Mouse (Mus musculus) MN1 (cell line): ENCODE data around the gene Ccr9.

Experiments used
- DNase-seq: peaks from one replicate; pipeline ENCODE4 v3.0.0-alpha.2; 2016; ENCODE audit warnings: low spot score

The Ccr9 gene

DNA sequence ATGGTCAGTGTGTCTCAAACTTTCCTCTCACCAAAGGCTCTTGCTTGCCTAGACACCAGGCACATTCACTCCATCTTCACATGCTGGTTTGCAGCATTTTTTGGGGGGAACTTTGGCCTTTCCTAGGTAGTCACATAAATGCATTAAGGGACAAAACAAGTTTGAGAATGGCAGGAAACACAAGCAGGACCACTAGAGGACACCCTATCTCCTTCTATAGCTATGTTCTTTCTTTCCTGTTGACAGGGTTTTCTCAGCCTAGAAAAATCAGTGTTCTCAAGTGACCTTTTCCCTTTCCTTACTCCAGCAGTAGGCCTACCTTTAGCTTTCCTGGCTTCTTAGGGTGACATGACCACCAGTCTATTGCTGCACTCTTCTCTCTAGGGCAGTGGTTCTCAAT, 124.7 kb downstream of the Ccr9 start:
- DNase-seq = no peak

DNA sequence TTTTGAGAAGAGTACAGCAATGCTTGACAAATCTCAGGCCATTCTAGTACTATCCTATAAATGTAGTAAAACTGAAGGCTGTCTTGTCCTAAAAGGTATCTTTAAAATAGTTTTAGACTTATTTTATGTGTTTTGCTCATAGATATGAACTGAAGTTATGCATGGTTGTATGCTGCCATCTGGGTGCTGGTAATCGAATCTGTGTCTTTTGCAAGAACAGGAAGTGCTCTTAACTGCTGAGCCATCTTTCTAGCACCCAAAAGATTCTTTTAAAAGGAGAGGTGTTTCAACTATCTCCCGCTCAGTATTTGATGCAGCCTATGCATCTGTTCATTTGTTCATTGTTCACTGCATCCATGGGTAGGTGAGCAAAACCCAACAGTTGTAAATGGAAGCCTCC, 127.0 kb downstream of the Ccr9 start:
- no peak for DNase-seq

DNA sequence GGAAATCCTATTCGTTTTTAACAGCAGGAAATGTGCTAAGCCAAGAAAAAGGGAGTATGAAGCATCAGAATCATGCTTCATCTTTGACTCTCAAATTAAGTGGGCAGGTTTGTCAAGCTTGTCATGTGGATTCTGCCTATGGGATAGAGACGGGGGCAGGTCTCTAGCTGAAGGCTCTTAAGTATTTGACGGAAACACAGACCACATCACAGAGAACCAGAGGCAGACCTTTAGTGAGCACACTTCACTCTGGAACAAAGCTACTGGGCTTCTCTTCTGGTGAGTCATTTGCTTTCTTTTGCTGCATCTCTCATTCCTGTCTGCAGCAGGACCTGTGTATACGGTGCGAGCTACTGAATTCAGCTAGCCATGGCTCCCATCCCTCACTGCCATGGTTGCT, 128.0 kb downstream of the Ccr9 start, which contains the start of gene Cxcr6:
Cxcr6 (plus strand) TSS at position 209 of the 400 bp plus-strand sequence.
- no peak for DNase-seq

DNA sequence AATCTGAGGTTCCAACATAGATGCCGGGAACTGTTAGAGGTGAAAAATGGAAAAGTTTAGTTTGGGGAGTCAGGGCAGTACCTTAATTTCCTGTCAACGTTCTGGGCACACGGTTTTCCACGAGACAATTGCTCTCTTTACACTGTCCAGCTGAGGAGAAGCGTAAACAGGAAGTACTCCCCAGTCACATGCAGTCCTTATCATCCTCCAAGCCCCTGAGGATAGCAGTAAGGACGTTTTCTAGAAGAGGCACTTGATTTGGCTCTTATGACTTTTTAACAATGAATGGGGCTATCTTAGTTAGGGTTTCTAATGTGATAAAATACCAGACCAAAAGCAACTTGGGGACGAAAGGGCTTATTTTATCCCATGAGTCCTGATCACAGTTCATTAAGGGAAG, 130.3 kb downstream of the Ccr9 start:
- no peak for DNase-seq

DNA sequence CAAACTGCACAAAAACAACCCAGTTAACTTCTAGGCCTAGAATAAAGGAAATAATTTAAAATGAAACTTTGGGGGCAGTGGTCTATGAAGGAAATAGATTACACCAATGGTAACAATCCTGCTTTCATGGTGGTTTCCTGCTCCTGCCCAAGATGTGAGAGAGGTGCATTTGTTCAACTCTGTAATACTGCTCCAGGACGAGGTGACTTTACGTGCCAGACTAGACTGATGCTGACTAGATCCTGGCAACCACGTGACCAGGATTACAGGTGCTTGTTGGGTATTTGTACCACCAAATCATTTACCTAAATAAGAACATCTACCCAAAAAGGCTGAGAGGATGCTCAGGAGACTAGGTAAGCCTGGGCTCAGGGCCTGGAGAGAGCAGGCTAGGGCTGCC, 133.6 kb downstream of the Ccr9 start:
- no peak for DNase-seq

DNA sequence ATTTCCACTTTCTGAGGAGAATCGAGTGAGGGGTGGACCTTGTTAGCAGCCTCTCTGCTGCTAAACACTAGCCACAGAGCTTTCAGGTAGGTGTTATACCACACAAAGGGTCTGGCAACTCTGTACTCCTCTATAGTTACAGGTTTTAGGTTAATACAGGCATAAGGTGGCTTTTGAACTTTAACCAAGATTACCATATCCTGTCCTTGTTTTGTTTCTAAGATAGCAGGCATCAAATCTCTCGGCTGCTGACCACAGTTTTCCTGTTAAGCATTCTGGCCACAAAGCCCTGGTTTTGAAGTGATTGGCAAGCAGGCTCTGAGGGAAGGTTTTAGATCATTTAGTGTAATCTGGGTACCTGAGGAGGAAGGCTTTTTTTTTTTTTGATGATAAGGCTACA, 136.1 kb downstream of the Ccr9 start:
- no peak for DNase-seq

DNA sequence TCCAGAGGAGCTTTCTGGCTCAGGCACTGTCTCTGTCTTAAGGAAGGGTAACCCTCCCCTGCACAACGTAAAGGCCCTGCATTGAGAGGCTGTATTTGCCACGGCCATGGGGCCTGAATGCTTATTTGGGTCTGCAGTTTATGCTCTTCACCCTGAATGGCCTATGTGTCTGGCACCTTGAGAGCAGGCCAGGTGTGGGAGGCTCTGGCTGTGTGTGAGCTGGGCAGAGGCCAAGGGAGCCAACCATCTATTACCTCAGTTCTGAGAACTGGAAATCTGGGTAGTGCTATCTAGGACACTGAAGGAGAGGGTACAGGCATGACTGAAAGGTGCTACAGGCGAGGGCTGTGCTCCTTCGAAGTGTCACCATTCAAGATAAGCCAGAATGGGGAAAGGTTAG, 136.6 kb downstream of the Ccr9 start:
- no peak for DNase-seq

DNA sequence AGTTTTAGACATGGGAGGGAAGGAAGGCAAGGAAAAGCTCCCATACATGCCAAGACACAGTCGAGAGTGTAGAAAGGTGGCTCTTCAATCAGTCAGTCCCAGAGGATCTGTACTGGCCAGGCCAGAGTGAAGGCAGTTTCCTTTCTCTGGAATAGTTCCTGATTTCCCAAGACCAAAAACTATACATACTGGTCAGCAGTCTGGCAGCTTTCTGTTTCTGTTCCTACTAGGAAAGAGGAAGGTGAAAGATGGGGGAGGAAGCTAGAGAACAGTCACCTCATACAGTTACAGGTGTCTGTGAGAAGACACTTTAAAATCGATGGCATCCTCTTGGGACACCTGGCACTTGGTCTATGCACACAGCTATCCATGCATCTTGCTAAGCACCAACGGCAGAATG, 137.2 kb downstream of the Ccr9 start:
- DNase-seq = no peak

DNA sequence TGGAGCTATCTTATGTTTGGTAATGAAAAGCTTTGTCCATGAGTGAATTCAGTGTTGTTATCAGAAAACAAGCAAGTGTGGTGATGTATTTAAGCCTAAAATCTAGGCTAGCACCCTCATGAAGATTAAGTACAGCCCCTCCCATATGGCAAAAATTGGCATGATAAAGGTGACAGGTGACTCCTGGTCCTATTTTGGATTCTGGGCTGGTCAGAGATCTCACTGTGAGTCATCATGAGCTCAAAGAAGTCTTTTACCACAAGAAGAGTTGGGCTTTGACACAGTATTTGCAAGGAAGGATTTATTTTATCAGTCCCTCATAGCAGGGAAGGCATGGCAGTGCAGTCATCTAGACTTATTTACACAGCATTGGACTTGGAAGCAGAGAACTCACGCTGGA, 137.8 kb downstream of the Ccr9 start:
- no peak for DNase-seq

DNA sequence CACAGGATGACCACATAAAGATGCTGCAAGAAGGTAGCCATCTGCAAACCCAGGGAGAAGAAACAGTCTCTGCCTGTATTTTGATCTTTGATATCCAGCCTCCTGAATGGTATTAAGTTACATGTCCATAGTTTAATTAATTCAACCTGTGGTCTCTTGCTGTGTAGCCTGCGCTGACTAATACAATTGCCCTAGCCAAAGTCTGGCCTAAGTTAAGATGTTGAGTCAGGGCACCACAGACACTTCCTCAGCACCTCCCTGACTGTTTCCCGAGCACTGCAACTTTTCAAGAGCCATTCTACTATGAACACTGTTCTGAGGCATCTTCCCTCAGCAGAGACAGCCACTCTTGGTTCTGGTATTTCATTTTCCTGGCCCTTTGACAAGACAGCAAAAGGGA, 140.4 kb downstream of the Ccr9 start:
- no peak for DNase-seq

DNA sequence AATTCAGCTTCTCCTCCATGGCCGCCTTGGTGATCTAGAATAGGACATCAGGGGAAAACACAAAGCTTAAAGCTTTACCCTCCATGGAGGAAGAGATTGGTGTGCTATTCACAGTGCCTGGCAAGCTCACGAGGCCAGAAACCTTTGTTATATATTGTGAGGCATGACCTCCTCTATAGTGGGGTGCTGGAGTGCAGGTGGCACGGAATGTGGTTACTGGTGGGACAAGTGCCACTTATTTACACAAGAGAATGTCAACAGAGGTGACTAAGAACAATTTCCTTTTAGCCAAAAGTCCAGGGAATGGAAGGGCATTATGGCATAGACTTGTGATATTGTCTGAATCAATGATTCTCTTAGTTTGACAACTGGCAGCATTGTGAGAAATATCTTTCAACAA, 148.4 kb downstream of the Ccr9 start:
- DNase-seq = no peak

DNA sequence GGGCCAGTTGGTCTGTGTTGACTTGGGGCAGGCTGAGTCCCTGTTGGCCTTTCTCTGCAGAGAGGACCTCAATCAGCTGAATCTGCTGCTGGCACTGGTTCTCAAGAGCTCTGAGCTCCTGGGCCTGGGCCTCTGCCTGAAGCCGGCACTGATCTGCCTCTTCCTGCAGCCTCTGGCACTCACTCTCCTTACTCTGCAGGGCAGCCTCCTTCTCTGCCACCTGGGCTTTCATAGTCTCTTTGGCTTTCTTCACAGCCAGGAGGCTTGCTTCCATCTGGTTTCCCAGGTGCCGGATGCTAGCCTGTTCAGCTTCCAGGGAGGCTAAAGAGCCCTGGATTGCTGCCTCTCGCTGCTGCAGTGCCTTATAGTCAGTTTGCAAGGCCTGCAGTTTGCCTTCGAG, 150.7 kb downstream of the Ccr9 start:
- no peak for DNase-seq
